Mouse (Mus musculus) ES-E14 (cell line): Measurements from ENCODE around the gene Cyp2s1.

Experiments
- MAFK ChIP-seq: IDR thresholded peaks from 2 replicates; pipeline ENCODE4 v1.6.1; 2014; ENCODE audit warnings: mild to moderate bottlenecking, low read depth, low read length, inconsistent platforms; ENCODE audit not compliant: insufficient read depth
- ZNF384 ChIP-seq: IDR thresholded peaks from 2 replicates; pipeline ENCODE4 v1.6.1; 2012; ENCODE audit warnings: low read depth, low read length, inconsistent platforms

DNA sequence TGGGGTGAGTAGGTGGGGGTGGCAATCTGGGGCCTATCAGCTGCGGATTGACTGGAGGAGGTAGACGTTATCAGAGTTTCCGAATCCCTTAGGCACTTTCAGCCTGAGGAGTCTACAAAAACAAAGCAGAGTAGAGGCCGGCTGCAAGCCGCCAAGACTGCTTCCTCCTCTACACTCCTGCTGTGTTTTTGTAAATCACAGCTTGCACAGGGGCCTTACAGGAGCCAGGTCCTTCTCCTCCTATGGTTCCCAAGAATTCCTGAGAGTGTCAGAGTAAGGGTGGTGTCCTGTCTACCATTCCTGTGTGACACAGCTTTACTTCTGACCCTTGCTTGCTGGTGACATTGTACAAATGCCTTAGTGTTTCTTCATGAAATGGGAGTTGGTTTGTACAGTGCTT lies 48.1 kb upstream of the Cyp2s1 start:
- TF ChIP-seq ZNF384 (no peak), MAFK (no peak)
